Mouse (Mus musculus) C2C12 (cell line): ENCODE results near the gene Sema3b.

Experiments used
- CEBPB ChIP-seq: IDR thresholded peaks from one replicate; pipeline ENCODE4 v1.6.1; 2011; ENCODE audit warnings: low read depth, mild to moderate bottlenecking, control low read depth, moderate library complexity
- CTCF ChIP-seq: IDR thresholded peaks from one replicate; pipeline ENCODE4 v1.5.1; 2011; ENCODE audit not compliant: control insufficient read depth, insufficient read depth, insufficient read length
- FOSL1 ChIP-seq: IDR thresholded peaks from one replicate; pipeline ENCODE4 v1.8.0; 2011; ENCODE audit warnings: mild to moderate bottlenecking, low read length; ENCODE audit not compliant: poor library complexity, insufficient read depth, severe bottlenecking
- MYOG ChIP-seq: IDR thresholded peaks from one replicate; pipeline ENCODE4 v1.6.1; 2011; ENCODE audit not compliant: control insufficient read depth, insufficient read length; ENCODE audit errors: extremely low read depth
- USF1 ChIP-seq: IDR thresholded peaks from one replicate; pipeline ENCODE4 v1.6.1; 2011; ENCODE audit warnings: low read depth, mild to moderate bottlenecking, control low read depth, moderate library complexity

GRCm38 (mm10) chr9:107593101-107593976 lies 15.7 kb downstream of the Sema3b start:
- TF ChIP-seq CTCF = no peak
- TF ChIP-seq FOSL1 = no peak
- TF ChIP-seq USF1 = no peak
- no peak for TF ChIP-seq MYOG
- TF ChIP-seq CEBPB = no peak
